Mouse (Mus musculus): ENCODE results near the gene Btbd10. TPM values are rescaled to one million over a fixed set of nuclear protein-coding genes. Genes with fewer than 3 reads are reported as not detected.

The Btbd10 gene
- polyA plus RNA-seq, 1 experiment from 2014 or later, result 19.4 TPM

- no peak for ATAC-seq (replicated peaks; ENCODE audit: insufficient number of reproducible peaks, insufficient read depth, low FRiP score, low read depth)
- Histone ChIP-seq H3K4me2 (no peak overlapping the region), H3K27ac (no peak overlapping the region), H3K4me3 (no peak overlapping the region), H3K27me3 (no peaks in the 10 kb centered on the region), H3K4me1 (replicated peaks) (peaks cover 12% of the 10 kb centered on the region), H3K36me3 (no peaks in the 10 kb centered on the region), H3K9ac (no peak overlapping the region), H3K9me3 (replicated peaks) (no peaks in the 10 kb centered on the region)
- 77% methylated on average over 4 of the region's 4 CpGs for WGBS
Measured at GRCm38 (mm10) chr7:113367440-113367839, 1.8 kb downstream of the Btbd10 start.

- H3K4me1 ChIP-seq (replicated peaks), result 0 out of 2 replicates have a peak, but pooled peaks cover 3% of the 10 kb centered on the region
- H3K9me3 ChIP-seq (replicated peaks), result no peaks in the 10 kb centered on the region
- ATAC-seq (replicated peaks; ENCODE audit: insufficient number of reproducible peaks, insufficient read depth, low FRiP score, low read depth), result no peak
- no peak overlapping the region for H3K4me3 ChIP-seq
- WGBS, result 88% methylated on average over 1 of the region's 1 CpGs
- H3K4me2 ChIP-seq, result no peak overlapping the region
- H3K36me3 ChIP-seq, result no peaks in the 10 kb centered on the region
- no peaks in the 10 kb centered on the region for H3K27me3 ChIP-seq
- no peak overlapping the region for H3K9ac ChIP-seq
- H3K27ac ChIP-seq, result no peak overlapping the region
Measured at GRCm38 (mm10) chr7:113349089-113349488, 20.1 kb downstream of the Btbd10 start.

- no peak overlapping the region for H3K27ac ChIP-seq
- no peak overlapping the region for H3K4me2 ChIP-seq
- H3K27me3 ChIP-seq, result no peaks in the 10 kb centered on the region
- 85% methylated on average over 2 of the region's 2 CpGs for WGBS
- no peak overlapping the region for H3K4me3 ChIP-seq
- ATAC-seq (replicated peaks; ENCODE audit: insufficient number of reproducible peaks, insufficient read depth, low FRiP score, low read depth), result no peak
- 0 out of 2 replicates have a peak, but pooled peaks cover 3% of the 10 kb centered on the region for H3K4me1 ChIP-seq (replicated peaks)
- no peak overlapping the region for H3K9ac ChIP-seq
- H3K36me3 ChIP-seq, result no peaks in the 10 kb centered on the region
- no peaks in the 10 kb centered on the region for H3K9me3 ChIP-seq (replicated peaks)
Measured at GRCm38 (mm10) chr7:113347694-113348093, 21.5 kb downstream of the Btbd10 start.

GRCm38 (mm10) chr7:113347271-113347670 lies 21.9 kb downstream of the Btbd10 start:
- ATAC-seq (replicated peaks; ENCODE audit: insufficient number of reproducible peaks, insufficient read depth, low FRiP score, low read depth), result no peak
- H3K27me3 ChIP-seq, result no peaks in the 10 kb centered on the region
- no peak overlapping the region for H3K4me3 ChIP-seq
- H3K9ac ChIP-seq, result no peak overlapping the region
- H3K4me2 ChIP-seq, result peak overlapping the region; percentile 32; the same call in 1 of the 2 replicates
- H3K9me3 ChIP-seq (replicated peaks), result no peaks in the 10 kb centered on the region
- 0 out of 2 replicates have a peak, but pooled peaks cover 3% of the 10 kb centered on the region for H3K4me1 ChIP-seq (replicated peaks)
- no peak overlapping the region for H3K27ac ChIP-seq
- 19% methylated on average over 4 of the region's 4 CpGs for WGBS
- H3K36me3 ChIP-seq, result no peaks in the 10 kb centered on the region

- 84% methylated on average over 8 of the region's 8 CpGs for WGBS
- Histone ChIP-seq H3K27me3 (no peaks in the 10 kb centered on the region), H3K27ac (no peak overlapping the region), H3K4me3 (no peak overlapping the region), H3K9ac (no peak overlapping the region), H3K4me1 (replicated peaks) (no peaks in the 10 kb centered on the region), H3K4me2 (no peak overlapping the region), H3K36me3 (no peaks in the 10 kb centered on the region), H3K9me3 (replicated peaks) (no peaks in the 10 kb centered on the region)
- ATAC-seq (replicated peaks; ENCODE audit: insufficient number of reproducible peaks, insufficient read depth, low FRiP score, low read depth), result no peak
Measured at GRCm38 (mm10) chr7:113335250-113335649, 33.9 kb downstream of the Btbd10 start.

- Histone ChIP-seq H3K9ac (no peak overlapping the region), H3K4me2 (no peak overlapping the region), H3K27ac (no peak overlapping the region), H3K4me1 (replicated peaks) (no peaks in the 10 kb centered on the region), H3K9me3 (replicated peaks) (no peaks in the 10 kb centered on the region), H3K27me3 (no peaks in the 10 kb centered on the region), H3K4me3 (no peak overlapping the region), H3K36me3 (no peaks in the 10 kb centered on the region)
- no peak for ATAC-seq (replicated peaks; ENCODE audit: insufficient number of reproducible peaks, insufficient read depth, low FRiP score, low read depth)
Measured at GRCm38 (mm10) chr7:113334036-113334435, 35.2 kb downstream of the Btbd10 start.

GRCm38 (mm10) chr7:113320128-113320527 lies 49.1 kb downstream of the Btbd10 start:
- Histone ChIP-seq H3K36me3 (peaks cover 8% of the 10 kb centered on the region; the same call in 1 of the 2 replicates), H3K9me3 (replicated peaks) (no peaks in the 10 kb centered on the region), H3K4me2 (no peak overlapping the region), H3K9ac (no peak overlapping the region), H3K4me3 (no peak overlapping the region), H3K27me3 (no peaks in the 10 kb centered on the region), H3K27ac (no peak overlapping the region), H3K4me1 (replicated peaks) (no peaks in the 10 kb centered on the region)
- no peak for ATAC-seq (replicated peaks; ENCODE audit: insufficient number of reproducible peaks, insufficient read depth, low FRiP score, low read depth)
- 56% methylated on average over 1 of the region's 1 CpGs for WGBS

- ATAC-seq (replicated peaks; ENCODE audit: insufficient number of reproducible peaks, insufficient read depth, low FRiP score, low read depth), result no peak
- Histone ChIP-seq H3K27me3 (no peaks in the 10 kb centered on the region), H3K4me3 (no peak overlapping the region), H3K9me3 (replicated peaks) (no peaks in the 10 kb centered on the region), H3K4me2 (no peak overlapping the region), H3K27ac (no peak overlapping the region), H3K4me1 (replicated peaks) (no peaks in the 10 kb centered on the region), H3K36me3 (peaks cover 6% of the 10 kb centered on the region), H3K9ac (no peak overlapping the region)
- WGBS, result 19% methylated on average over 2 of the region's 2 CpGs
Measured at GRCm38 (mm10) chr7:113311784-113312183, 57.4 kb downstream of the Btbd10 start.

- 65% methylated on average over 3 of the region's 3 CpGs for WGBS
- H3K27me3 ChIP-seq, result no peaks in the 10 kb centered on the region
- ATAC-seq (replicated peaks; ENCODE audit: insufficient number of reproducible peaks, insufficient read depth, low FRiP score, low read depth), result no peak
- H3K27ac ChIP-seq, result no peak overlapping the region
- H3K9ac ChIP-seq, result no peak overlapping the region
- no peaks in the 10 kb centered on the region for H3K9me3 ChIP-seq (replicated peaks)
- H3K4me3 ChIP-seq, result no peak overlapping the region
- H3K36me3 ChIP-seq, result peaks cover 6% of the 10 kb centered on the region
- H3K4me2 ChIP-seq, result no peak overlapping the region
- H3K4me1 ChIP-seq (replicated peaks), result no peaks in the 10 kb centered on the region
Measured at GRCm38 (mm10) chr7:113310136-113310535, 59.1 kb downstream of the Btbd10 start.

- H3K9ac ChIP-seq, result no peak overlapping the region
- H3K4me1 ChIP-seq (replicated peaks), result peaks cover 6% of the 10 kb centered on the region; the same call in 1 of the 2 replicates
- H3K9me3 ChIP-seq (replicated peaks), result no peaks in the 10 kb centered on the region
- H3K27me3 ChIP-seq, result no peaks in the 10 kb centered on the region
- WGBS, result 89% methylated on average over 4 of the region's 4 CpGs
- H3K4me2 ChIP-seq, result no peak overlapping the region
- no peak overlapping the region for H3K4me3 ChIP-seq
- peaks cover 18% of the 10 kb centered on the region; the same call in 1 of the 2 replicates for H3K36me3 ChIP-seq
- no peak overlapping the region for H3K27ac ChIP-seq
- no peak for ATAC-seq (replicated peaks; ENCODE audit: insufficient number of reproducible peaks, insufficient read depth, low FRiP score, low read depth)
Measured at GRCm38 (mm10) chr7:113297813-113298212, 71.4 kb downstream of the Btbd10 start.

GRCm38 (mm10) chr7:113295077-113295890 lies 73.9 kb downstream of the Btbd10 start:
- Histone ChIP-seq H3K9me3 (replicated peaks) (no peaks in the 10 kb centered on the region), H3K27me3 (no peaks in the 10 kb centered on the region), H3K36me3 (peaks cover 6% of the 10 kb centered on the region; the same call in 1 of the 2 replicates), H3K9ac (no peak overlapping the region), H3K4me1 (replicated peaks) (peaks cover 6% of the 10 kb centered on the region; the same call in 1 of the 2 replicates), H3K4me3 (peak overlapping the region; percentile 0; the same call in 1 of the 2 replicates), H3K4me2 (peak overlapping the region; percentile 26; the same call in 1 of the 2 replicates), H3K27ac (peak overlapping the region; percentile 13; the same call in 1 of the 2 replicates)
- ATAC-seq (replicated peaks; ENCODE audit: insufficient number of reproducible peaks, insufficient read depth, low FRiP score, low read depth), result peak; percentile 36
- WGBS, result 34% methylated on average over 17 of the region's 17 CpGs

Data from heart, embryonic 15.5 days (tissue).